Mouse (Mus musculus) adrenal gland, adult (tissue): ENCODE measurements at regions not wholly inside any gene's neighbourhood (a gene's known extent, or its start where the extent isn't known, plus 50 kb on each side); places are given as distances from the start of the nearest gene placed in this dataset.
"Not testable (repeated sequence)": the region's sequence is repeated elsewhere in the genome, so short reads cannot be mapped to it uniquely, and the experiment has no call there.

Experiments
- DNase-seq, 2 experiments: peaks; one replicate each; pipeline ENCODE4 v3.0.0; 2022 to 2023; ENCODE audit warnings: low spot score in 1 of 2; ENCODE audit not compliant: inconsistent age in 2 of 2

- no peak for DNase-seq
These were observed 168.7 kb upstream of the Mon1b start for GRCm38 (mm10) chr8:113466683-113467082.

GRCm38 (mm10) chr8:113489436-113490107 lies 145.8 kb upstream of the Mon1b start:
- no peak for DNase-seq

GRCm38 (mm10) chr8:113490891-113491290 lies 144.5 kb upstream of the Mon1b start:
- no peak for DNase-seq

GRCm38 (mm10) chr8:113496896-113497295 lies 138.5 kb upstream of the Mon1b start:
- no peak for DNase-seq

GRCm38 (mm10) chr8:113502671-113503070 lies 132.7 kb upstream of the Mon1b start:
- DNase-seq = no peak

GRCm38 (mm10) chr8:113512856-113513255 lies 122.5 kb upstream of the Mon1b start:
- no peak for DNase-seq

GRCm38 (mm10) chr8:113513886-113514730 lies 121.3 kb upstream of the Mon1b start:
- DNase-seq = peak; percentile 4 to 26

- not testable (repeated sequence) for DNase-seq
These were observed 120.5 kb upstream of the Mon1b start for GRCm38 (mm10) chr8:113514731-113515375.

- DNase-seq = no peak
These were observed 119.2 kb upstream of the Mon1b start for GRCm38 (mm10) chr8:113516176-113516575.

GRCm38 (mm10) chr8:113517912-113518311 lies 117.5 kb upstream of the Mon1b start:
- DNase-seq = no peak

GRCm38 (mm10) chr8:113523561-113523960 lies 111.8 kb upstream of the Mon1b start:
- DNase-seq = no peak

- DNase-seq = no peak
These were observed 104.2 kb upstream of the Mon1b start for GRCm38 (mm10) chr8:113531116-113531665.

- no peak for DNase-seq
These were observed 102.5 kb upstream of the Mon1b start for GRCm38 (mm10) chr8:113532881-113533280.

GRCm38 (mm10) chr8:113541437-113541836 lies 94.0 kb upstream of the Mon1b start:
- DNase-seq = no peak

- DNase-seq = no peak
These were observed 93.3 kb upstream of the Mon1b start for GRCm38 (mm10) chr8:113542082-113542481.

GRCm38 (mm10) chr8:113542713-113543112 lies 92.7 kb upstream of the Mon1b start:
- DNase-seq = no peak

- DNase-seq = peak in 1 of 2 experiments; percentile 6
These were observed 86.2 kb upstream of the Mon1b start for GRCm38 (mm10) chr8:113549200-113549599.

- DNase-seq = peak in 1 of 2 experiments; percentile 10
These were observed 83.7 kb upstream of the Mon1b start for GRCm38 (mm10) chr8:113551454-113552273.

- peak in 1 of 2 experiments; percentile 5 for DNase-seq
These were observed 82.6 kb upstream of the Mon1b start for GRCm38 (mm10) chr8:113552826-113553225.

- DNase-seq = peak in 1 of 2 experiments; percentile 13
These were observed 80.5 kb upstream of the Mon1b start for GRCm38 (mm10) chr8:113554700-113555455.
